Mouse (Mus musculus): Measurements from ENCODE around the gene Olfr578.

The Olfr578 gene

DNA sequence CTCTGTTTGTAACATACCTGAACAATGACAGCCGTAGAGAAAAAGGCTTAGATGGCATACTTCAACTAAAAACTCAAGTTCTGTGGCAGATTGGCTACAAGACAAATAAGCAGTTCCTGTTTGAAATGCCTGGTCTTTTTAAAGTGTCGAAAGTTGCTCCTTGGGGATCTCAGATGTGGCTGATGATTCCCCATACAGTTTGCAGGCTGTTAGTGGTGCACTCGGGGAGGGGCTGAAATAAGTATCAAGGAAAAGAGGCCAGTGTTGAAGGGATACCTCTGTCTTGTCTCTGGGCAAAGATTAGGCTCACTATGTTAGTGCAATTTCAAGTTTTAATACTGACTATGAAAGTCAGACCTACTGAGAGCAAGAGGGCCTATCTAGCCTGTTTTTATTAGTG, at the start of gene Olfr578:
Olfr578 (minus strand) TSS at position 101 of the 400 bp plus-strand sequence.
- no peak for DNase-seq (ENCODE audit: low spot score in 2 of 2)

DNA sequence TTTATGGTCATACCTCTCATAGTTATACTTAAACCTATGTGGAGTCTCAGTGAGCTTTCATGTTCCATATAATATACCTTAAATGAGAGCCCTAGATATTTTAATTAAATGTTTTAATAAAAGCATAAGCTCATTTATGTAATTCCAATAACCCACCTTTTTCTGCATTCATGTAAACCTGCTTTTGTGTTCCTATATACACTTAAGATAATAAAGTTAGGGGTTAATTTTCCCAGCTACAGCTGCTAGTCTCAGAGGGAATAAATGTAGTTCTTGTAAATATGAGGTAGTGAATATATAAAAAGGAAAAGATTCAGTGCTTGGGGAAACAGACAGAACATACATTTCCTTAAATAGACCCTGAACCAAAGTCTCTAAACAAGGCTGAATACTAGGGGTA, 48.6 kb upstream of the Olfr578 start, which contains the start of gene Olfr582:
Olfr582 (plus strand) TSS at position 301 of the 400 bp plus-strand sequence.
- DNase-seq (ENCODE audit: low spot score in 2 of 2) = no peak

DNA sequence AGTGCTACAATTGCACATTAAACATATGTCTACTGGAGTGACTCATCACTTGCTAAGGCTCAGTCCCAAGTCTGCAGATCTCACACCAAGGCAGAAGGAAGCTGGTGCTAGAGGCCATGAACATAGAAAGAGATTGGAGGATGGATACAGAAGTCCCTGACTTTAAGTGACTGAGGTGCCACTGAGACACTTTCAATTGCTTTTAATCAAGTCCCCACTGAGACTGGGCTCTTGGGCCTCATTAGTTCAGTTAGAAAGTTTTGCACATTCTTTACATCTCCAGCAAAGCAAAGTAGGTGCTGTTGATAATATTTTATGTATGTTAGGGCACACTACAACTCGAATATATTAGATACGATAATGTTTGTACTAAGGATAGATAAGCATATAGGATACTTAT, 13.3 kb downstream of the Olfr578 start, which contains the start of gene Olfr577:
Olfr577 (minus strand) TSS at position 101 of the 400 bp plus-strand sequence.
- DNase-seq (ENCODE audit: low spot score in 2 of 2) = no peak

DNA sequence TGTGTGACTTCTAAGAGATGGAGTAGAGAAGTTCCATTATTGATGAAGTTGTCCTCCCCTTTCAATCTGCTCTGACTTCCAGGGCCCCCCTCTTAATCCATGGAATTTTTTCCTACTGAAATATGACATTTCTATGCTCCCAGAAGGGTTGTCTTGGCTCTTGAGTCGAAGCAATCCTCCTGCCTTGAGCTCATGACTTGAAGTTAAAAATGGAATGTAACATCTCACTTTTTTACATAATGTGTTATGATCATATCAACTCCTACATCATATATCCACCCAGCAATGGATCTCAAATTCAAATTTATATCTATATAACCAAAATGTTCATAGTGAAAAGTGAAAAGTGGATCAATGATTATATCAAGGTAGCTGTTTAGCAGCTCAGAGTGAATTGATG, 14.7 kb downstream of the Olfr578 start:
- no peak for DNase-seq (ENCODE audit: low spot score in 2 of 2)

DNA sequence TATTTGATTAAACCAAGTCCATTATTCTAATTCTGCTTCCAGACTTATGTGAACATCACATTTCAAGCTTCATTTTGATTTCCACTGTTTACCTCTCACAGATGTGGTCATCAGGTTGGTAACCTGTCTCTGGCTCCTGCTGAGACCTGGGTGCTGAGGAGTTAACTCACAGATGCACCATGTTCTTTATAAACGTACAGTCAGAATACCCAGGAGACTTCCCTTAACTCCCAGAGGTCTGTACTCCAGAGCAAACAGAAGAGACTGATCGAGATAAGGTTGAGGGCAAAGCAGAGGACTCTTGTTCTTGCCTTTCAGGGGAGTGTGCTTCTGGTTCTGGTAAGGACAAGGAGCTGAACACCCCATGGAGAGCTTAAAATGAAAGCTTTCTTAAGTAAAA, 26.8 kb downstream of the Olfr578 start, which contains the start of gene Olfr576:
Olfr576 (plus strand) TSS at position 301 of the 400 bp plus-strand sequence.
- no peak for DNase-seq (ENCODE audit: low spot score in 2 of 2)

DNA sequence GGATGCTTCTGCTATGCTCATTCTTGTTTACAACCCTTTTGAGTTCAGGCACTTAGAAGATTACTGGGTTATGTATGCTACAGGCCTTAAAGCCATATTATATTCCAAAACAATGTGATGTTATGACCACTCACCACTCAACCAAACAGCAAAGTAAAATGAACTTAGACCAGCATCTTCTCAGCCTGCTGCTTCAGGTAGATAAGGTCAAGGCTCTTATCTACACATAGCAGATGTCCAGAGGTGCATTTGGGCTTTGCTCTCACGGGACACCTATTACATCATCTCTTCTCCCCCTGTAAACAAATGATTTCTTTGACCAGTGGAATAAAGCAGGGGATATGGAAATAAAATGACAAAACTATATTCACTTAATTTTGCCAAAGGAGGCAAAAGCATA, 30.5 kb downstream of the Olfr578 start, which contains the start of gene Olfr575:
Olfr575 (minus strand) TSS at position 183 of the 400 bp plus-strand sequence.
- DNase-seq (ENCODE audit: low spot score in 2 of 2) = no peak

DNA sequence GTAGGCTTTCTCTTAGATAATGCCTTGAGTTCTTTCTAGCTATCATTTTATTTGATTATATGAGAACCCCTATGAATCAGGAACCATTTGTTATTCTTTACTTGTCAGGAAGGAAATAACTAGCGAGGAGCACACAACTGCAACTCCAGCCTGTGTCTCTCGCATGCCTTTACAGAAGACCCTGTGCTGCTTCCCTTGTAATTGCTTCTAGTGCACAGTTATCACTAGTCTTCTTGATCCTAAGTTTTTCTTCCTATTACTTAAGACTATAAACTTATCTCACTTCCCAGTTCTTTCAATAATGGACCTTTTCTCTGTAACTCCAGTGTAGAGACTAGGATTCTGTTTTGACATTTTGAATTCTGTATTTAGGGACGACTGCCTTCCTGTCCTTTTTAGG, 31.0 kb downstream of the Olfr578 start:
- DNase-seq (ENCODE audit: low spot score in 2 of 2) = no peak

DNA sequence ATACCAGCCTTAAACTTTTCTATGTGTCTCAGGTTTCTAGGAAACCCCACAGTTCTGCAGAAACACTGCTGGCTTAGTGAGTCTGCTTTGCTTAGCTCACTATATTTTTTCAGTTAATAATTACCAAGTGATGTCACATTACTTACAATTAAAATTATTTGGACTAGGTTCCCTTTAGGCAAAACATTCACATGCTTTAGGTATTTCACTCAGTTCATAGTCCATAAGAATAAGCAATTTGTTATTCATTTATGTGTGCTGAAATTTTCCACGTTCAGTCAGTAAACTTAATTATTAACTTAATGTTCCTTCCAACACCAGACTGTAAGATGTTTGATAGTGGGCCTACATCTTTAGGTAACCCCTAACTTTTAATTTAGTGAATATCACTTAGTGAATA, 38.4 kb downstream of the Olfr578 start:
- no peak for DNase-seq (ENCODE audit: low spot score in 2 of 2)

DNA sequence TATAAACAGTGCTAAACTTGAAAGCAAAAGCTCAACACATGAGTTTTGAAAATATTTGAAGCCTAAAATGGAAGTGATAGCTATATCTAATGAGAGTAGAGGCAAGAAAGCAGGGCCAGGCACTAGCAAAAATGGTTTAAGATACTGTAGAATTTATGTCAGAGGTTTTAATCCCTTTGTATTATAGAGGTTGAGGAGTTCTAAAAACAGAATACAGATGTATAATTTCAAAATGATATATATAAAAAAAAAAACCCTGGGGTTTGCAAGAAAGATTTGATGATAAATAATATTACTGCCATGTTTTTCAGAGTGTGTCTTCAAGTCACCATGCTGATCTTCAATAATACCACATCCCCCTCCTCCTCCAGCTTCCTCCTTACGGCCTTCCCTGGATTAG, 41.0 kb downstream of the Olfr578 start, which contains the start of gene Olfr574:
Olfr574 (plus strand) TSS at position 301 of the 400 bp plus-strand sequence.
- DNase-seq (ENCODE audit: low spot score in 2 of 2) = no peak

DNA sequence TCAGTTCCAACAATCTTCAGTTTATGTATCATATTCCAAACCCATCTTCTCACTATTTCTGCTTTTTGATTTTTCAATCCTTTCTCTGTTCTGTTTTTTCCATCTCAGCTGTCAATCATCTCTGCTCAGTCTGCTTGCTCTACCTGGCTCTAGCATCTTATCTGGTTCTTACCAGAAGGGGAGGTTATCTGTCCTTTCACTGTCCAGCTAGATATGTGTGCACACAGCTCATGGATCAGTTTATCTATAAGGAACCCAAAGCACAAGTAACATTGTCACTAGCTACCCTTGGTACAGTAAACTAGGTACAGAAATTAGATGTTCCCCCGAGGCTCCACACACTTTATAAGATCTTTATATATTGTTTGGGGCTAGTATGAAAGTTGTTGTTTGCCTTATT, 45.7 kb downstream of the Olfr578 start:
- DNase-seq (ENCODE audit: low spot score in 2 of 2) = no peak

DNA sequence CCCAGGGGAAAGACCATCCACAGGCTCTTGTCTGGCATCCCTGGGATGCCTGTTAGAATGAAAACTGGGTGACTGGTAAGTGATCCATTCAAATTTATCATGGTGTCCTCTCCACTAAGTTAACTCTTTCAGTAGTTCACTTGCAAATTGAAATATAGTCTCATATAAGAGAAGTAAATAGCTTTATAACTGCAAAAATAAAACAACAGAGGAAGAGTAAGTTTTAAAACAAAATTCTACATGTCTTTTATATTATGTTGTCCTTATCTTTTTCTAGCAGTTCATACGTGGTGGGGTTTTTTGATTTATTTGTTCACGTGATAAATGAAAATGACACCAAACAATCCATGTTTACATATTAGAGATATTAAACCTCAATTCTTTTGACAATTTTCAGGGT, 46.6 kb downstream of the Olfr578 start, which contains the start of gene Olfr573-ps1:
Olfr573-ps1 (minus strand) TSS at position 101 of the 400 bp plus-strand sequence.
- no peak for DNase-seq (ENCODE audit: low spot score in 2 of 2)

All from urinary bladder, postnatal 4 days (tissue).